Mouse (Mus musculus) neural tube, embryonic 14.5 days (tissue): ENCODE data around the gene Bcl2l14. TPM values are rescaled to one million over a fixed set of nuclear protein-coding genes. Genes with fewer than 3 reads are reported as not detected.

ENCODE experiments used
- ATAC-seq: fragments of 200-750 bp; cut with Nextera tagmentation; 2 replicates; pipeline ENCODE4 v1.8.0; 2017; ENCODE audit warnings: low read depth, mild to moderate bottlenecking, moderate TSS enrichment, moderate library complexity
- H3K27ac ChIP-seq: fragments of 300-500 bp; sonication (generic); 2 replicates; pipeline ENCODE4 v1.5.1; 2014; ENCODE audit warnings: low read depth, mild to moderate bottlenecking, control low read depth, low read length, moderate library complexity, mixed read lengths
- H3K27me3 ChIP-seq: fragments of 300-500 bp; sonication (generic); 2 replicates; pipeline ENCODE4 v1.6.1; 2014; ENCODE audit warnings: low read length; ENCODE audit not compliant: control insufficient read depth, insufficient read depth
- H3K36me3 ChIP-seq: fragments of 300-500 bp; sonication (generic); 2 replicates; pipeline ENCODE4 v1.6.1; 2014; ENCODE audit warnings: low read length, mixed read lengths; ENCODE audit not compliant: control insufficient read depth, insufficient read depth
- H3K4me1 ChIP-seq: fragments of 300-500 bp; sonication (generic); 2 replicates; pipeline ENCODE4 v1.6.1; 2014; ENCODE audit warnings: low read length; ENCODE audit not compliant: control insufficient read depth, insufficient read depth
- H3K4me2 ChIP-seq: fragments of 300-500 bp; sonication (generic); 2 replicates; pipeline ENCODE4 v1.6.1; 2014; ENCODE audit warnings: mild to moderate bottlenecking, low read depth, low read length, control low read depth
- H3K4me3 ChIP-seq: fragments of 300-500 bp; sonication (generic); 2 replicates; pipeline ENCODE4 v1.5.1; 2014; ENCODE audit warnings: low read depth, low read length, control low read depth, mixed read lengths
- H3K9ac ChIP-seq: fragments of 300-500 bp; sonication (generic); replicated peaks from 2 replicates; pipeline ENCODE4 v1.6.1; 2014; ENCODE audit warnings: low read depth, mild to moderate bottlenecking, control low read depth, low read length, mixed read lengths
- H3K9me3 ChIP-seq: fragments of 300-500 bp; sonication (generic); 2 replicates; pipeline ENCODE4 v1.6.1; 2016; ENCODE audit warnings: low read length; ENCODE audit not compliant: control insufficient read depth
- WGBS: fragments of 180-500 bp; shearing (Covaris S2); extraction: QIAGEN DNeasy Blood & Tissue Kit; methylation state at CpG from one replicate; pipeline ENCODE4 v1.1.7; 2014; 5-methylcytosine and 5-hydroxymethylcytosine counted together
- polyA plus RNA-seq: library from polyadenylated mRNA; unstranded; fragments of >200 nt; fragmentation: Nextera tagmentation; extraction: Ambion mirVana; gene quantifications from 2 replicates; pipeline ENCODE4 v1.2.1, GENCODE M21; 2014

The Bcl2l14 gene
- 0.09 TPM in 1 of 2 replicates, not detected in the other for polyA plus RNA-seq

GRCm38 (mm10) chr6:134396018-134396417 lies at the start of gene Bcl2l14:
Gene Bcl2l14, plus strand, starts transcription at chr6:134396318.
- Histone ChIP-seq H3K9ac (no peak within 1 kb of the TSS), H3K9me3 (no peaks in the 10 kb centered on the region), H3K36me3 (no peaks in the 10 kb centered on the region), H3K27ac (no peak within 1 kb of the TSS), H3K4me2 (no peak within 1 kb of the TSS), H3K4me3 (no peak within 1 kb of the TSS), H3K4me1 (no peaks in the 10 kb centered on the region), H3K27me3 (no peaks in the 10 kb centered on the region)
- ATAC-seq, result no peak
- WGBS, result 85% methylated on average over 4 of the region's 4 CpGs

- Histone ChIP-seq H3K27me3 (no peaks in the 10 kb centered on the region), H3K9ac (no peak overlapping the region), H3K27ac (no peak overlapping the region), H3K4me1 (no peaks in the 10 kb centered on the region), H3K4me2 (no peak overlapping the region), H3K4me3 (no peak overlapping the region), H3K9me3 (no peaks in the 10 kb centered on the region), H3K36me3 (no peaks in the 10 kb centered on the region)
- 94% methylated on average over 7 of the region's 7 CpGs for whole genome bisulfite sequencing
- ATAC-seq, result no peak
Observed at GRCm38 (mm10) chr6:134348526-134349067, 47.5 kb upstream of the Bcl2l14 start.

GRCm38 (mm10) chr6:134352881-134353280 lies 43.2 kb upstream of the Bcl2l14 start:
- H3K27ac ChIP-seq, result no peak overlapping the region

GRCm38 (mm10) chr6:134353751-134354150 lies 42.4 kb upstream of the Bcl2l14 start:
- H3K4me2 ChIP-seq, result no peak overlapping the region
- 87% methylated on average over 4 of the region's 4 CpGs for WGBS
- no peak for ATAC-seq

More at GRCm38 (mm10) chr6:134352881-134353280, 43.2 kb upstream of the Bcl2l14 start:
- Histone ChIP-seq H3K27me3 (no peaks in the 10 kb centered on the region), H3K9me3 (no peaks in the 10 kb centered on the region), H3K36me3 (no peaks in the 10 kb centered on the region), H3K4me1 (no peaks in the 10 kb centered on the region), H3K4me2 (no peak overlapping the region), H3K9ac (no peak overlapping the region), H3K4me3 (no peak overlapping the region)
- ATAC-seq, result no peak
- WGBS, result 83% methylated on average over 6 of the region's 6 CpGs

GRCm38 (mm10) chr6:134357570-134357969 lies 38.5 kb upstream of the Bcl2l14 start:
- no peak for ATAC-seq
- 83% methylated on average over 6 of the region's 6 CpGs for WGBS

More at GRCm38 (mm10) chr6:134353751-134354150, 42.4 kb upstream of the Bcl2l14 start:
- Histone ChIP-seq H3K4me1 (no peaks in the 10 kb centered on the region), H3K9ac (no peak overlapping the region), H3K27ac (no peak overlapping the region), H3K9me3 (no peaks in the 10 kb centered on the region), H3K27me3 (no peaks in the 10 kb centered on the region), H3K4me3 (no peak overlapping the region), H3K36me3 (no peaks in the 10 kb centered on the region)

GRCm38 (mm10) chr6:134360079-134360478 lies 36.0 kb upstream of the Bcl2l14 start:
- no peak for ATAC-seq
- H3K4me3 ChIP-seq, result no peak overlapping the region
- 89% methylated on average over 4 of the region's 4 CpGs for WGBS
- no peaks in the 10 kb centered on the region for H3K27me3 ChIP-seq
- no peak overlapping the region for H3K27ac ChIP-seq
- H3K4me1 ChIP-seq, result no peaks in the 10 kb centered on the region
- H3K36me3 ChIP-seq, result no peaks in the 10 kb centered on the region
- no peak overlapping the region for H3K4me2 ChIP-seq
- no peak overlapping the region for H3K9ac ChIP-seq
- H3K9me3 ChIP-seq, result no peaks in the 10 kb centered on the region

More at GRCm38 (mm10) chr6:134357570-134357969, 38.5 kb upstream of the Bcl2l14 start:
- H3K4me1 ChIP-seq, result no peaks in the 10 kb centered on the region
- no peaks in the 10 kb centered on the region for H3K27me3 ChIP-seq
- H3K9ac ChIP-seq, result no peak overlapping the region
- H3K36me3 ChIP-seq, result no peaks in the 10 kb centered on the region
- no peak overlapping the region for H3K27ac ChIP-seq
- H3K4me3 ChIP-seq, result no peak overlapping the region
- no peak overlapping the region for H3K4me2 ChIP-seq
- no peaks in the 10 kb centered on the region for H3K9me3 ChIP-seq

GRCm38 (mm10) chr6:134364644-134365043 lies 31.5 kb upstream of the Bcl2l14 start:
- Histone ChIP-seq H3K9me3 (no peaks in the 10 kb centered on the region), H3K9ac (no peak overlapping the region), H3K4me1 (no peaks in the 10 kb centered on the region), H3K36me3 (no peaks in the 10 kb centered on the region), H3K4me2 (no peak overlapping the region), H3K4me3 (no peak overlapping the region), H3K27ac (no peak overlapping the region), H3K27me3 (no peaks in the 10 kb centered on the region)
- ATAC-seq, result no peak
- 74% methylated on average over 6 of the region's 6 CpGs for WGBS

GRCm38 (mm10) chr6:134365952-134366351 lies 30.2 kb upstream of the Bcl2l14 start:
- no peak overlapping the region for H3K4me2 ChIP-seq
- no peaks in the 10 kb centered on the region for H3K27me3 ChIP-seq
- H3K27ac ChIP-seq, result no peak overlapping the region
- H3K4me3 ChIP-seq, result no peak overlapping the region
- H3K9ac ChIP-seq, result no peak overlapping the region
- no peaks in the 10 kb centered on the region for H3K9me3 ChIP-seq
- 78% methylated on average over 4 of the region's 4 CpGs for WGBS
- H3K4me1 ChIP-seq, result no peaks in the 10 kb centered on the region
- no peaks in the 10 kb centered on the region for H3K36me3 ChIP-seq
- ATAC-seq, result no peak

- no peak for ATAC-seq
- Histone ChIP-seq H3K27me3 (no peaks in the 10 kb centered on the region), H3K4me1 (no peaks in the 10 kb centered on the region), H3K9ac (no peak overlapping the region), H3K27ac (no peak overlapping the region), H3K4me3 (no peak overlapping the region), H3K4me2 (no peak overlapping the region), H3K36me3 (no peaks in the 10 kb centered on the region), H3K9me3 (no peaks in the 10 kb centered on the region)
- WGBS, result 67% methylated on average over 10 of the region's 10 CpGs
Observed at GRCm38 (mm10) chr6:134366366-134367351, 29.5 kb upstream of the Bcl2l14 start.
